Mouse (Mus musculus) liver, adult (tissue): Measurements from ENCODE around the gene Nudt22.

Source experiments
- GATA4 ChIP-seq: IDR thresholded peaks from 2 replicates; pipeline ENCODE4 v1.6.1; 2014; ENCODE audit warnings: mild to moderate bottlenecking, low read length; ENCODE audit not compliant: insufficient replicate concordance

Gene Nudt22

DNA sequence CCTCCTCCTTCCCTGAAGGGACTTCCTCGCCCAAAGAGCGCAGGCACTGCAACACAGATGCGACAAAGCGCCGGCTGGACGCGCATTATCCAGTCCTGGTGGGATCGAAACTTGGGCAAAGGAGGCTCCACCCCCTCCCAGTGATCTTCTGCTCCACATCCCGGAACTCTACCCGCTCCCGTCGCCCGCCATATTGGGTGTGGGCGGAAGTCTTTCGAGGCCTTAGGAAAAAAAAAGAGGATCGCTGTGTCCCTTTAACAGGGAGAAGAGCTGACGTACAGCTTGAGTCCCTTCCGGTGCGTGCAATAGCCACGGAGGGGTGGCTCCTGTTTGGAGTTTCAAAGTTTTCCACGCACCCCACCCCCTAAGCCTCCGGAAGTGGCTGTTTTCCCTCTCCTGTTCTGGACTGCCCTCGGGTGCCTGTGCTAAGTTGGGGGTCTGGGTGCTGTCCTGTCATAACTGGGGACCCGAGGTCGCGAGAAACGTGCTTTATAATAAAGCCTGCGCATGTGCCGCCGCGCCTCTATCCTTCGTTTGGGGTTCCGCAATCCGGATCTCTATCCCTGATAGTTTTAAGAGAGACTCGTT lies 44.4 kb downstream of the Nudt22 start:
- TF ChIP-seq GATA4 = no peak; the same call in 1 of the 2 replicates

- no peak for TF ChIP-seq GATA4
These were observed 45.2 kb downstream of the Nudt22 start for GRCm38 (mm10) chr19:6950613-6951153.

- TF ChIP-seq GATA4 = no peak
These were observed 46.0 kb downstream of the Nudt22 start for GRCm38 (mm10) chr19:6949951-6950350.

GRCm38 (mm10) chr19:6949532-6949931 lies 46.4 kb downstream of the Nudt22 start:
- TF ChIP-seq GATA4 = no peak

DNA sequence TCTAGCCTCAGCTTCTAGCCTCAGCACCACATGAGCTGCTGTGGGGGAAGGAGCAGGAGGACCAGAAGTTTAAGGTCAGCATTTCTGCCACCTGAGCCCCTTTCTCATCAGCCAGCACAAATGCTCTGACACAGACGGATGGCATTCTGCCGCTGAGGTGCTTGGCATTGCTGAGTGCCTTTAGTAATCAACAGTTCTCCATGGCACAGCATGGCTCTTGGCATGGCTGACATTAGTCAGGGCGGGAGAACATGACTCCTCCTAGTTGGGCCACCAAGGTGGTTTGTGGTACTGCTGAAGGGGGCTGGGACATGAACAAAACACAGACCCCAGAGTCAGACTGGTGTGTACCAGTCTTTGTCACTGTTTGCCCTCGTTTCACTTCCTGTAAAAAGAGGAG lies 47.7 kb downstream of the Nudt22 start:
- TF ChIP-seq GATA4 = no peak

- no peak for TF ChIP-seq GATA4
These were observed 48.2 kb downstream of the Nudt22 start for GRCm38 (mm10) chr19:6947742-6948141.

- no peak for TF ChIP-seq GATA4
These were observed 52.2 kb downstream of the Nudt22 start for GRCm38 (mm10) chr19:6943709-6944108.
